9 mouse cellular contexts compared by ENCODE assay signal in genomic region chr11:3997978-3998720, GRCm38 (mm10). TPM values are rescaled to one million over a fixed set of nuclear protein-coding genes. Genes with fewer than 3 reads are reported as not detected.
A peak's percentile ranks its signal among the peaks of the same experiment; 100 is the strongest.
DNase-seq lines count a peak whose midpoint lies in the region; ATAC-seq and TF ChIP-seq lines count a peak whose summit lies in the region.
"Had no signal": no experiment of that assay in that cellular context is flagged by ENCODE, and none has a peak within 500 bp of the region (broad histone marks: within the 10 kb centered on the region; RNA-seq: fewer than 3 reads in every experiment).

No protein-coding gene starts in this region.

- peak overlapping the region; percentile 34 for H3K4me3 ChIP-seq in ES-Bruce4 (ENCODE audit: low read depth, low read length)
- peak overlapping the region; percentile 33 for H3K4me3 ChIP-seq in limb, embryonic 15.5 days
- peak overlapping the region; percentile 9; the same call in 1 of the 2 replicates for H3K4me3 ChIP-seq in neural tube, embryonic 14.5 days (ENCODE audit: low read depth, low read length)

- peak; percentile 90 for ATAC-seq in granulocyte monocyte progenitor cell, adult 5-6 weeks (replicated peaks; ENCODE audit: poor library complexity, severe bottlenecking)
- no peak for ATAC-seq in limb, embryonic 15.5 days (ENCODE audit: insufficient number of reproducible peaks, low FRiP score, low TSS enrichment, low read depth)
- ATAC-seq in neural tube, embryonic 14.5 days (ENCODE audit: low read depth) = no peak
- no peak; the same call in 1 of the 2 replicates for ATAC-seq in frontal cortex, adult (ENCODE audit: low TSS enrichment)

- no peaks in the 10 kb centered on the region for H3K4me1 ChIP-seq in ES-Bruce4 (ENCODE audit: control insufficient read depth, insufficient read depth, low read length)
- peaks cover 14% of the 10 kb centered on the region for H3K4me1 ChIP-seq in limb, embryonic 15.5 days
- H3K4me1 ChIP-seq in neural tube, embryonic 14.5 days (ENCODE audit: control insufficient read depth, insufficient read depth, low read length) = no peaks in the 10 kb centered on the region

- H3K27me3 ChIP-seq in ES-Bruce4 (ENCODE audit: control insufficient read depth, insufficient read depth, low read length, poor library complexity, severe bottlenecking) = peaks cover 3% of the 10 kb centered on the region
- H3K27me3 ChIP-seq in limb, embryonic 15.5 days = peaks cover 24% of the 10 kb centered on the region
- peaks cover 25% of the 10 kb centered on the region for H3K27me3 ChIP-seq in neural tube, embryonic 14.5 days (ENCODE audit: control insufficient read depth, insufficient read depth, low read length)

- no peaks in the 10 kb centered on the region for H3K36me3 ChIP-seq in ES-Bruce4 (ENCODE audit: control insufficient read depth, insufficient read depth, low read length, poor library complexity, severe bottlenecking)
- no peaks in the 10 kb centered on the region for H3K36me3 ChIP-seq in limb, embryonic 15.5 days
- H3K36me3 ChIP-seq in neural tube, embryonic 14.5 days (ENCODE audit: control insufficient read depth, insufficient read depth, low read length) = no peaks in the 10 kb centered on the region

- DNase-seq in heart, adult 11 months = peak; percentile 87
- DNase-seq in heart, postnatal 36 days = no peak
- DNase-seq in thymus, postnatal 14 days = no peak

- WGBS in limb, embryonic 15.5 days = 5% methylated on average over 66 of the region's 66 CpGs
- WGBS in neural tube, embryonic 14.5 days = 6% methylated on average over 66 of the region's 66 CpGs

- 0 out of 2 replicates have a peak overlapping the region, but pooled peaks have one; percentile 5 for H3K9ac ChIP-seq in ES-Bruce4 (ENCODE audit: low read depth, poor library complexity, severe bottlenecking)
- no peak overlapping the region for H3K9ac ChIP-seq in limb, embryonic 15.5 days
- no peak overlapping the region for H3K9ac ChIP-seq in neural tube, embryonic 14.5 days (replicated peaks; ENCODE audit: low read depth, low read length)

- H3K4me2 ChIP-seq in limb, embryonic 15.5 days = peak overlapping the region; percentile 57
- peak overlapping the region; percentile 36 for H3K4me2 ChIP-seq in neural tube, embryonic 14.5 days (ENCODE audit: low read depth, low read length)

- no peak overlapping the region for H3K27ac ChIP-seq in ES-Bruce4 (ENCODE audit: insufficient read depth, low read length)
- no peak overlapping the region for H3K27ac ChIP-seq in limb, embryonic 15.5 days
- H3K27ac ChIP-seq in neural tube, embryonic 14.5 days (ENCODE audit: low read depth, low read length) = no peak overlapping the region

- TF ChIP-seq POLR2A in ES-Bruce4 (IDR thresholded peaks at IDR 0.05; ENCODE audit: insufficient read depth, low read length) = no peak

- no peaks in the 10 kb centered on the region for H3K9me3 ChIP-seq in ES-Bruce4 (replicated peaks; ENCODE audit: control insufficient read depth, insufficient read depth, low read length, poor library complexity, severe bottlenecking)
- H3K9me3 ChIP-seq in limb, embryonic 15.5 days = no peaks in the 10 kb centered on the region
- H3K9me3 ChIP-seq in neural tube, embryonic 14.5 days (ENCODE audit: control insufficient read depth, low read length) = no peaks in the 10 kb centered on the region

- no peak for TF ChIP-seq EP300 in ES-Bruce4 (IDR thresholded peaks at IDR 0.05; ENCODE audit: insufficient read depth, low read depth, low read length)

- intact Hi-C loops in heart, postnatal 36 days (cut with DNase I) = no loop called here

- no peak for TF ChIP-seq CTCF in ES-Bruce4 (IDR thresholded peaks at IDR 0.05; ENCODE audit: low read depth, low read length)

RNA-seq across cellular contexts. Expression of gene Gal3st1, which starts 14.7 kb away (rescaled TPM):
- under 1 TPM; 0.19 to 0.22 TPM for total RNA-seq in heart, postnatal 36 days (2021)
- 1.6 and 1.8 TPM in 2 replicates for polyA plus RNA-seq in ES-Bruce4 (2011; ENCODE audit: insufficient read depth, insufficient read length, low read depth, missing spikeins)
- total RNA-seq in granulocyte monocyte progenitor cell, adult 5-6 weeks (2014; fragmentation: Nextera tagmentation) = 0.21 and 1.3 TPM in 2 replicates
- 0.62 and 1.0 TPM in 2 replicates for total RNA-seq in granulocyte monocyte progenitor cell, adult 5-6 weeks (2017)
- polyA plus RNA-seq in limb, embryonic 15.5 days (2015; fragmentation: Nextera tagmentation; extraction: Ambion mirVana) = 2.6 and 3.0 TPM in 2 replicates
- polyA plus RNA-seq in neural tube, embryonic 14.5 days (2014; fragmentation: Nextera tagmentation; extraction: Ambion mirVana) = 6.2 and 6.7 TPM in 2 replicates

RNA-seq across cellular contexts. Expression of gene 4930556J24Rik, which starts 21.6 kb away (rescaled TPM):
- total RNA-seq in heart, postnatal 36 days (2021) = not detected
- not detected in 2 replicates for polyA plus RNA-seq in ES-Bruce4 (2011; ENCODE audit: insufficient read depth, insufficient read length, low read depth, missing spikeins)
- not detected in 2 replicates for total RNA-seq in granulocyte monocyte progenitor cell, adult 5-6 weeks (2014; fragmentation: Nextera tagmentation)
- total RNA-seq in granulocyte monocyte progenitor cell, adult 5-6 weeks (2017) = not detected in 2 replicates
- polyA plus RNA-seq in limb, embryonic 15.5 days (2015; fragmentation: Nextera tagmentation; extraction: Ambion mirVana) = 0.15 TPM in 1 of 2 replicates, not detected in the other
- polyA plus RNA-seq in neural tube, embryonic 14.5 days (2014; fragmentation: Nextera tagmentation; extraction: Ambion mirVana) = 0.23 TPM in 1 of 2 replicates, not detected in the other
- total RNA-seq: heart, postnatal 10 days had no signal

RNA-seq across cellular contexts. Expression of gene Sec14l4, which starts 33.1 kb away (rescaled TPM):
- under 1 TPM; 0.36 to 0.57 TPM for total RNA-seq in heart, postnatal 36 days (2021)
- 5.2 and 7.4 TPM in 2 replicates for polyA plus RNA-seq in ES-Bruce4 (2011; ENCODE audit: insufficient read depth, insufficient read length, low read depth, missing spikeins)
- not detected in 2 replicates for total RNA-seq in granulocyte monocyte progenitor cell, adult 5-6 weeks (2014; fragmentation: Nextera tagmentation)
- not detected in 2 replicates for total RNA-seq in granulocyte monocyte progenitor cell, adult 5-6 weeks (2017)
- 0.67 and 1.1 TPM in 2 replicates for polyA plus RNA-seq in limb, embryonic 15.5 days (2015; fragmentation: Nextera tagmentation; extraction: Ambion mirVana)
- polyA plus RNA-seq in neural tube, embryonic 14.5 days (2014; fragmentation: Nextera tagmentation; extraction: Ambion mirVana) = not detected in 2 replicates

RNA-seq across cellular contexts. Expression of gene Pes1, which starts 34.4 kb away (rescaled TPM):
- total RNA-seq in heart, postnatal 36 days (2021) = 10 to 100 TPM; 27.9 to 29.2 TPM
- polyA plus RNA-seq in ES-Bruce4 (2011; ENCODE audit: insufficient read depth, insufficient read length, low read depth, missing spikeins) = 248 and 252 TPM in 2 replicates
- total RNA-seq in granulocyte monocyte progenitor cell, adult 5-6 weeks (2014; fragmentation: Nextera tagmentation) = 69.2 and 87.0 TPM in 2 replicates
- 124 and 182 TPM in 2 replicates for total RNA-seq in granulocyte monocyte progenitor cell, adult 5-6 weeks (2017)
- polyA plus RNA-seq in limb, embryonic 15.5 days (2015; fragmentation: Nextera tagmentation; extraction: Ambion mirVana) = 76.6 and 77.4 TPM in 2 replicates
- 42.4 and 49.5 TPM in 2 replicates for polyA plus RNA-seq in neural tube, embryonic 14.5 days (2014; fragmentation: Nextera tagmentation; extraction: Ambion mirVana)
